Mouse (Mus musculus) G1E-ER4 (cell line): Measurements from ENCODE around the gene Zbtb20. TPM values are rescaled to one million over a fixed set of nuclear protein-coding genes. Genes with fewer than 3 reads are reported as not detected.

Experiments
- GATA1 ChIP-seq: IDR thresholded peaks from one replicate; pipeline ENCODE4 v1.8.0; 2012; ENCODE audit warnings: low read length, inconsistent platforms
- polyA plus RNA-seq: library from polyadenylated mRNA; stranded (reverse); fragments of >175 nt; gene quantifications from 2 replicates; pipeline ENCODE4 v1.2.3, GENCODE M21; 2012

Gene Zbtb20
- polyA plus RNA-seq, 1 experiment, result 0.58 TPM

GRCm38 (mm10) chr16:43365277-43365676, 489.6 kb downstream of the Zbtb20 start:
- TF ChIP-seq GATA1, result no peak

- TF ChIP-seq GATA1, result no peak
Observed at GRCm38 (mm10) chr16:43370496-43371020, 494.9 kb downstream of the Zbtb20 start.

GRCm38 (mm10) chr16:43376782-43377181, 501.1 kb downstream of the Zbtb20 start:
- TF ChIP-seq GATA1, result no peak

DNA sequence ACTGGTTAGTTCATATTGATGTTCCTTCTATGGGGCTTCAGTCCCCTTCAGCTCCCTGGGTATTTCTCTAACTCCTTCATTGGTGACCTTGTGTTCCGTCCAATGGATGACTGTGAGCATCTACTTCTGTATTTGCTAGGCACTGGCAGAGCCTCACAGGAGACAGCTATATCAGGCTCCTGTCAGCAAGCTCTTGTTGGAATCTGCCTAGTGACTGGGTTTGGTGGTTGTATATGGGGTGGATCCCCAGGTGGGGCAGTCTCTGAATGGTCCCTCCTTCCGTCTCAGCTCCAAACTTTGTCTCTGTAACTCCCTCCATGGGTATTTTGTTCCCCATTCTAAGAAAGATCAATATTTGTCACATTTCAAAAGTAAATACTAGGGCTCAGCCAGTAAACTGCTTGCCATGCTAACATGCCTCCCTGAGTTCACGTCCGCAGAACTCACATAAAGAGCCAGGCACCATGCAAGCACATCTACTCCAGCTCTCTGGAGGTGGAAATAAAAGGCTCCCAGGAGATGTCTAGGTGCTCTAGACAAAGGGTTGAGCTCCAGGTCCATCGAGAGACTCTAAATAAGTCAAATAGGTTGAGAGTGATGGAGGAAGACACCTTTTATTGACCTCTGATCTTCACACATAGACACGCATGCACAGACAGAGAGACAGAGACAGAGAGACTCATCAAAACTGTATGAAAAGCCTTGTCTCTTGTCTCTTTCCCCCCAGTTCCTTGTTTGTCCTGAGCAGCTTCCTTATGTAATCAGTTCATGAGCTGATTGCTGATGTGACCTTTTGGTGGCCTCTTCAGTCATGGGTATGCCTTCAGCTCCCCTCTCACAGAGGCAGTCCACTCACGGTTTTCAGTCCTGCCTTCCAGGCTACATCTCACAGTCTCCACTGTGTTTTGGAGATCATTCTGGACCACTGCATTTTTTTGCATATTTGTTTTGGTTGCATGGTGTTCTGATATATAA, 504.0 kb downstream of the Zbtb20 start:
- TF ChIP-seq GATA1, result no peak

GRCm38 (mm10) chr16:43381183-43381582, 505.5 kb downstream of the Zbtb20 start:
- TF ChIP-seq GATA1, result no peak

DNA sequence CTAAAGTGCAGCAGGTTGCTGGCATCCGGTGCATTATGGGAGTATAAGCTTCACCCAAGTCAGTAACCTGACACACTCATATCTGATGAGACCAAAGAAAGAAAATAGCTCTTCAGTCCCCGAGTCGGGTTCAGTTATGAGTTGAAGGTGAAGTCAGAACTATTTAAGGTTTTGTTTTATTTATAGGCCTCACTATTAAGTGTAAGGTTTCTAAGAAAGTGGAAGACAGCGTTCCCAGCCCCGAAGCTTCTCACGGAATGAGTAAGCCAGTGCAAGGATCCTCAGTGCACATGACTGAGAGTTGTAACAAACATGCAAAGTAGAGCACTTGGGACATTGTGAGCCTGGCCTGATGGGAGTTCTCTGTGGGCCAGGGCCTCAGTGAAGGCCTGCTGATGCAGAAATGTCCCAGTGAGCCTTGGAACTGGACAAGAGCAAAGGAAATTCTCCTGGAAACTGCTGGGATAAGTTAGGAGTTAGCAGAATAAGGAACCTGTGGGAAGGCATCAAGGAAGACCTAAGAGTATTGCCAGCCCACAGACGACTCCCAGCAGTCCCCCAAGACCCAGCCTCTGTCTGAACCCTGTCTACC, 507.6 kb downstream of the Zbtb20 start:
- TF ChIP-seq GATA1, result no peak

DNA sequence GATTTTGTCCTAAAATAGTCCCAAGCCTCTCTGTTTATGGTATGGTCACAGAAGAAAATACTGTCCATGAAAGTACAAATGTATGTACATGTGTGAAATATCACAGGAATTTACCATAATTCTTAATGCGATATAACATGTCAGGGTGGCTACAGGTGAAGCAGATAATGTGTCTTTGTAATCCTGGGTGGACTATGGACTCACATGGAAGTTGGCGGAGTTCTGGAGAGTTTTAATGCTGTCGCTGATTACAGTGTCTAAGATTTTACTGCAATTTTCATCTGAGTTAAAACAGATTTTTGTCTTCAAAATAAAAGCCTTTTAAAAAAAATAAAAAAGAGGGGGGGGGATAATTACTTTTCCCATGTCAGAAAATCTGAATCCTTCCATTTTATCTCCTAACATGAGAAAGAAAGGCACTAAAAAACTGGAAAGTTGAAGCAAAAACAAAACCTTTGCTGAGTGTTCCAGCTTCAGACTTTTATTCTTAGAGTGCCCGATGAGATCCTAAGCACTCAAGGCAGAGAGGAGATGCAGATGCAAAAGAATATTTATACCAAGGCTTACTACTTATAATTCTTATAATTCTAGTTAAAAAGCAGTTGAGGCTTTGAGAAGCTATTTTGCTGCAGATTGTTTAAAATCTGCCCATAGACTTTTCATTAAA, 509.4 kb downstream of the Zbtb20 start:
- no peak for TF ChIP-seq GATA1

GRCm38 (mm10) chr16:43385620-43386210, 510.0 kb downstream of the Zbtb20 start:
- no peak for TF ChIP-seq GATA1

DNA sequence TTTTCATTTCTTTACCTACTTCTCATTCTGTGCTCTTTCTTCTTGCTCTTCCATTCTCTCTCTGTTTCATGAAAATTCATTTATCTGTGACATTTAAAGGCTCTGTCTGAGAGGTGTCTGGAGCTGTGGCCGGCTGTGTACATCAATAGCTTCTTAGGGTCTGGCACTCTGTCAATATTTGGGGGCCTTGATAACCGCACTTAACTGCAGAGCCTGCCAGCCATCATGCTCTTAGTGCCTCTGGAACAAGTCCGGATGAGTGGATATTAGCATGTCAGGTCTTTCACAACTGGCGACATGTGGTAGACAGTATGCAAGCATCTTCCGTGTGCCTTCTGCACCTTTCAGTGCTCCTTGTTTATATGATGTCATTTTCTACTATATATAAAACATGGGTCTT, 510.7 kb downstream of the Zbtb20 start:
- no peak for TF ChIP-seq GATA1

DNA sequence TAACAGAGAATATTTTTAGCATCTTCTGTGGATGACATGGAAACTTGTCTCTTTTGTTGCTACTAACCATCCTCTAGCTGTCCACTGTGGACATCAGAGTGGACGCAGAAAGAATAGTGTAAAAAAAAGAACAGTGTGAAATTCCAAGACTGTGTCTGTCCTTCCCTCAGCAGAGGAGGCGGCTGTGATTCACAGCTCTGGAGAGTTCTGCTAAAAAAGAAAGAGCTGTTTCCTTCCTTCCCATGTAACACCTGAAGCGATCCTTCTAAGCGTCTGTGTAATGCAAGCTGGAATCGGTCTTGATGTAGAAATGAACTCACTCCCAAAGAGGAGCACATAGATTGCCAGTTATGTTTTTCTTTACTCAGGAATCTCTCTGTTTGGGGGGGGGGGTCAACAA, 512.7 kb downstream of the Zbtb20 start:
- no peak for TF ChIP-seq GATA1

DNA sequence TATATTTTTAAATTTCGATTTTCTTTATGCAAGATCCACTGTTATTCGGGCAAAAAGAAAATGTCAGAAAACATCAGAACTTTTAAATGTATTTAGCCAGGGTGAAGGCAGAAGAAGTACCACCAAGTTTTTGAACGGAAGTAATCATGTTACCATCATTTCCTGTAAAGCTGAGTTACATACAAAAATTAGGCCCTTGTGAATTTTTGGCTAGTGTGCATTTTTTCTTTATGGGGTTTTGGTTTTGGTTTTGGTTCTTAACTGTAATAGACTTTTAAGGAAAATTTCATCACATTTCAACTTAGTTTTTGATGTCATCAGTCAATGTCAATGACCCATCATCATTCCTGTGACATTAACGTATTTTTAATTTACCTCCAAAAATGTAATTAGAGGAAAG, 514.7 kb downstream of the Zbtb20 start:
- TF ChIP-seq GATA1, result no peak

DNA sequence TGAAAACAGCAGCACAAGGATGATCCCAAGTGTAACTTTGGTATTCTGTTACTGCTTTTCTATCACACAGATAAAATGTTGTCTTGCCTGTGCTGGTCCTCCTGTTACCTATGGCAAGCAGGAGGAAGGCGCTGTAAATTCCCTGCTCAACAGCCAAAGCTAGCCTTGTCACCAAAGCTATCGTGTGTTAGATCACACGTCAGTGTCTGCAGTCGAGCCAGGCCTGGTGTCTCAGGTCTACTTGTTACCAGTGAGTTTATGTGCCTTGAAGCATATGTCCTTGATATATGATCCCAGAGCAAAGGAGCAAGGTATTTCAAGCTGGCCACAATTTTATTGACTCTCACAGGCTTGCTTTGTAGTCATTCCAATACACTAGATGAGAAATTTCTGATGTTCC, 517.7 kb downstream of the Zbtb20 start:
- TF ChIP-seq GATA1, result no peak

DNA sequence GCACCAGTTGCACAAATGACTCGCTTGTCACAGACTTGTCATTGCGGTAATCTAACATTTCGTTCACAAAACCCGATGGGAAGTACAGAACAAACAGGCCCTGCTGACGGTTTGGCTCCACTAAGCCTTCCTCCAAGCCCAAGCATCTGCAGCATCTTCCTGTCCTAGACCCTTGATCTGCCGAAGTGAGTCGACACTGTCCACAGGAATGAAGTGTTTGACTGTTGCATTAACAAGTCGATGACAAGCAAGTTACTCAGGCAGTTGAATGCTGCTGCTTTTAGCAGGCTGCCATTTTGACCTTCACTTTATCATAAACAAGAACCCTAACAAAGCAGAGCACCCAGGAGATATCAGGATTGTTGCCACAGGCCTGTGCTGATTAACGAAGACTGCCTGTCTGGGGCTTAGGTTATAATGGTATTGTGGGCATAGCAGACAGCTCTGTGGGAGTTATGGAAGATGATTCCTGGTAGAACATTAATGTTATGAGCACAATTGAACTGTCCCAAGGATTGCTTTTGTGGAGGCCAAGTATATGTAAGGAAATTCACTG, 518.4 kb downstream of the Zbtb20 start:
- TF ChIP-seq GATA1, result no peak

GRCm38 (mm10) chr16:43394760-43395159, 519.1 kb downstream of the Zbtb20 start:
- TF ChIP-seq GATA1, result no peak
